In genomic region chr6:95098366-95099109, GRCm38 (mm10) we compare ENCODE assay signal across 8 mouse cellular contexts. TPM values are rescaled to one million over a fixed set of nuclear protein-coding genes. Genes with fewer than 3 reads are reported as not detected.
DNase-seq lines count a peak whose midpoint lies in the region; ATAC-seq lines count a peak whose summit lies in the region.

No protein-coding gene starts in this region.

- no peak overlapping the region for H3K4me2 ChIP-seq in forebrain, embryonic 13.5 days
- H3K4me2 ChIP-seq in hindbrain, embryonic 14.5 days (replicated peaks): no peak overlapping the region

- no peaks in the 10 kb centered on the region for H3K36me3 ChIP-seq in forebrain, embryonic 13.5 days (ENCODE audit: poor library complexity, severe bottlenecking)
- no peaks in the 10 kb centered on the region for H3K36me3 ChIP-seq in hindbrain, embryonic 14.5 days (replicated peaks; ENCODE audit: control insufficient read depth, insufficient read depth)

- H3K4me1 ChIP-seq in forebrain, embryonic 13.5 days: no peaks in the 10 kb centered on the region
- H3K4me1 ChIP-seq in hindbrain, embryonic 14.5 days (replicated peaks; ENCODE audit: control insufficient read depth, insufficient read depth, low read length): no peaks in the 10 kb centered on the region

- H3K9me3 ChIP-seq in forebrain, embryonic 13.5 days (replicated peaks): no peaks in the 10 kb centered on the region
- H3K9me3 ChIP-seq in hindbrain, embryonic 14.5 days (ENCODE audit: control insufficient read depth, low read length): no peaks in the 10 kb centered on the region

- peak; percentile 82 for DNase-seq in MN1 (ENCODE audit: low spot score)
- peak; percentile 45 for DNase-seq in c-Kit-positive CD71-negative TER-119-negative erythroid progenitor cells, embryonic 14.5 days (ENCODE audit: low read depth)
- peak; percentile 93 for DNase-seq in hindbrain, embryonic 14.5 days (ENCODE audit: low spot score)
- peak; percentile 86 to 88 for DNase-seq in layer of hippocampus, postnatal 36 days
- peak; percentile 92 for DNase-seq in right cerebral cortex, postnatal 14 days
- DNase-seq in urinary bladder, postnatal 10 days (ENCODE audit: low spot score): peak; percentile 51

- 24% methylated on average over 21 of the region's 21 CpGs for WGBS in forebrain, embryonic 13.5 days
- WGBS in hindbrain, embryonic 14.5 days: 27% methylated on average over 21 of the region's 21 CpGs

- H3K27ac ChIP-seq in forebrain, embryonic 13.5 days: no peak overlapping the region
- no peak overlapping the region for H3K27ac ChIP-seq in hindbrain, embryonic 14.5 days

- no peak overlapping the region for H3K4me3 ChIP-seq in forebrain, embryonic 13.5 days
- H3K4me3 ChIP-seq in hindbrain, embryonic 14.5 days (replicated peaks; ENCODE audit: low read length): no peak overlapping the region

- peaks cover 11% of the 10 kb centered on the region; the same call in 1 of the 2 replicates for H3K27me3 ChIP-seq in forebrain, embryonic 13.5 days
- H3K27me3 ChIP-seq in hindbrain, embryonic 14.5 days (ENCODE audit: control insufficient read depth, insufficient read depth, low read length): no peaks in the 10 kb centered on the region

- peak; percentile 69; the same call in 1 of the 2 replicates for ATAC-seq in forebrain, embryonic 13.5 days
- ATAC-seq in hindbrain, embryonic 14.5 days (ENCODE audit: low FRiP score): peak; percentile 31; the same call in 1 of the 2 replicates
- ATAC-seq in megakaryocyte, adult 5-6 weeks (ENCODE audit: poor library complexity, severe bottlenecking): peak; percentile 94

- H3K9ac ChIP-seq in forebrain, embryonic 13.5 days: no peak overlapping the region
- no peak overlapping the region for H3K9ac ChIP-seq in hindbrain, embryonic 14.5 days

RNA-seq across cellular contexts. Expression of gene Kbtbd8, which starts 18.5 kb away (rescaled TPM):
- 5.8 and 6.4 TPM in 2 replicates for polyA plus RNA-seq in forebrain, embryonic 13.5 days (2015; fragmentation: Nextera tagmentation; extraction: Ambion mirVana)
- 5.2 and 6.5 TPM in 2 replicates for polyA plus RNA-seq in hindbrain, embryonic 14.5 days (2014; fragmentation: Nextera tagmentation; extraction: Ambion mirVana)
- 10 to 100 TPM in 1 of 2 experiments, 1 to 10 TPM in 1; 8.1 to 10.9 TPM for total RNA-seq in layer of hippocampus, postnatal 36 days (2021)
- 2.7 and 6.0 TPM in 2 replicates for total RNA-seq in megakaryocyte, adult 5-6 weeks (2015)
- total RNA-seq in megakaryocyte, adult 5-6 weeks (2017): 3.5 and 4.6 TPM in 2 replicates

Comparison
In these comparisons a context has a peak if more than half of its experiments do, and no peak if none do; other contexts are left out.
1. ATAC-seq: peak in every context shown above with its lines; median percentile 94 in megakaryocyte, adult 5-6 weeks; 69 in forebrain, embryonic 13.5 days; 31 in hindbrain, embryonic 14.5 days.